Mouse (Mus musculus) heart, embryonic 11.5 days (tissue): ENCODE data around the gene Gm9758. TPM values are rescaled to one million over a fixed set of nuclear protein-coding genes. Genes with fewer than 3 reads are reported as not detected.

Experiments used
- polyA plus RNA-seq: library from polyadenylated mRNA; unstranded; fragments of >200 nt; fragmentation: Nextera tagmentation; extraction: Ambion mirVana; gene quantifications from 2 replicates; pipeline ENCODE4 v1.2.1, GENCODE M21; 2014

The Gm9758 gene
- polyA plus RNA-seq, 1 experiment from 2014 or later: not detected

Other genes with a start within 250 kb of the Gm9758 start
- gene Speer4e, start 23.5 kb upstream of the Gm9758 start, polyA plus RNA-seq: not detected in 2 replicates
- not detected in 2 replicates for gene Gm10354, start 64.0 kb upstream of the Gm9758 start, polyA plus RNA-seq
- gene Gm17019, start 118.1 kb upstream of the Gm9758 start, polyA plus RNA-seq: not detected in 2 replicates